Mouse (Mus musculus) embryonic facial prominence, embryonic 12.5 days (tissue): ENCODE data around the gene Gm28043. TPM values are rescaled to one million over a fixed set of nuclear protein-coding genes. Genes with fewer than 3 reads are reported as not detected.

Experiments used
- ATAC-seq: fragments of 200-750 bp; cut with Nextera tagmentation; 2 replicates; pipeline ENCODE4 v1.8.0; 2017; ENCODE audit not compliant: insufficient number of reproducible peaks, insufficient read depth, low FRiP score, low TSS enrichment
- H3K27ac ChIP-seq: fragments of 300-500 bp; sonication (generic); 2 replicates; pipeline ENCODE4 v1.5.1; 2016; ENCODE audit warnings: mild to moderate bottlenecking
- H3K27me3 ChIP-seq: fragments of 300-500 bp; sonication (generic); 2 replicates; pipeline ENCODE4 v1.6.1; 2016; ENCODE audit warnings: mild to moderate bottlenecking, moderate library complexity
- H3K36me3 ChIP-seq: fragments of 300-500 bp; sonication (generic); 2 replicates; pipeline ENCODE4 v1.6.1; 2016; ENCODE audit warnings: mild to moderate bottlenecking
- H3K4me1 ChIP-seq: fragments of 300-500 bp; sonication (generic); 2 replicates; pipeline ENCODE4 v1.6.1; 2016
- H3K4me2 ChIP-seq: fragments of 300-500 bp; sonication (generic); replicated peaks from 2 replicates; pipeline ENCODE4 v1.6.1; 2016; ENCODE audit warnings: mild to moderate bottlenecking, moderate library complexity
- H3K4me3 ChIP-seq: fragments of 300-500 bp; sonication (generic); 2 replicates; pipeline ENCODE4 v1.5.1; 2016; ENCODE audit warnings: mild to moderate bottlenecking
- H3K9ac ChIP-seq: fragments of 300-500 bp; sonication (generic); 2 replicates; pipeline ENCODE4 v1.6.1; 2016; ENCODE audit warnings: mild to moderate bottlenecking, moderate library complexity
- H3K9me3 ChIP-seq: fragments of 300-500 bp; sonication (generic); 2 replicates; pipeline ENCODE4 v1.6.1; 2016; ENCODE audit warnings: mild to moderate bottlenecking, moderate library complexity
- WGBS: fragments of 180-500 bp; shearing (Covaris S2); methylation state at CpG from one replicate; pipeline ENCODE4 v1.1.7; 2016; 5-methylcytosine and 5-hydroxymethylcytosine counted together
- polyA plus RNA-seq: library from polyadenylated mRNA; unstranded; fragments of >200 nt; fragmentation: Nextera tagmentation; extraction: Ambion mirVana; gene quantifications from 2 replicates; pipeline ENCODE4 v1.2.1, GENCODE M21; 2016

Gm28043 gene
- polyA plus RNA-seq = 4.0 TPM in 2 replicates

GRCm38 (mm10) chr17:29614115-29615023, at the start of gene Gm28043, which contains the start of gene Rnf8:
Gm28043 (plus strand) TSS chr17:29614876.
Rnf8 (plus strand) TSS chr17:29614790.
- Histone ChIP-seq H3K36me3 (peaks cover 9% of the 10 kb centered on the region), H3K4me2 (peak within 1 kb of the TSS; percentile 75), H3K27me3 (no peaks in the 10 kb centered on the region), H3K9ac (peak within 1 kb of the TSS; percentile 97), H3K4me1 (peaks cover 33% of the 10 kb centered on the region), H3K27ac (peak within 1 kb of the TSS; percentile 96), H3K9me3 (no peaks in the 10 kb centered on the region), H3K4me3 (peak within 1 kb of the TSS; percentile 92)
- WGBS = 2% methylated on average over 52 of the region's 52 CpGs
- ATAC-seq = peak; percentile 85

GRCm38 (mm10) chr17:29565521-29565920, 49.2 kb upstream of the Gm28043 start:
- Histone ChIP-seq H3K36me3 (peaks cover 31% of the 10 kb centered on the region), H3K9me3 (no peaks in the 10 kb centered on the region), H3K4me1 (no peaks in the 10 kb centered on the region), H3K27ac (no peak overlapping the region), H3K9ac (no peak overlapping the region), H3K4me2 (no peak overlapping the region), H3K4me3 (no peak overlapping the region), H3K27me3 (no peaks in the 10 kb centered on the region)
- no peak for ATAC-seq
- 94% methylated on average over 5 of the region's 5 CpGs for WGBS

GRCm38 (mm10) chr17:29568435-29568834, 46.2 kb upstream of the Gm28043 start:
- ATAC-seq = no peak
- Histone ChIP-seq H3K27me3 (no peaks in the 10 kb centered on the region), H3K9me3 (no peaks in the 10 kb centered on the region), H3K4me2 (no peak overlapping the region), H3K9ac (no peak overlapping the region), H3K27ac (no peak overlapping the region), H3K4me1 (no peaks in the 10 kb centered on the region), H3K36me3 (peaks cover 60% of the 10 kb centered on the region), H3K4me3 (no peak overlapping the region)
- 89% methylated on average over 15 of the region's 15 CpGs for WGBS

- H3K36me3 ChIP-seq = peaks cover 67% of the 10 kb centered on the region
- no peak for ATAC-seq
- no peaks in the 10 kb centered on the region for H3K9me3 ChIP-seq
- H3K4me1 ChIP-seq = no peaks in the 10 kb centered on the region
- no peaks in the 10 kb centered on the region for H3K27me3 ChIP-seq
- H3K9ac ChIP-seq = no peak overlapping the region
- H3K4me3 ChIP-seq = no peak overlapping the region
- H3K27ac ChIP-seq = no peak overlapping the region
- WGBS = 89% methylated on average over 6 of the region's 6 CpGs
- no peak overlapping the region for H3K4me2 ChIP-seq
Measured at GRCm38 (mm10) chr17:29569831-29570230, 44.8 kb upstream of the Gm28043 start.

GRCm38 (mm10) chr17:29579579-29580126, 35.0 kb upstream of the Gm28043 start:
- no peak overlapping the region for H3K4me3 ChIP-seq
- no peaks in the 10 kb centered on the region for H3K27me3 ChIP-seq
- no peak overlapping the region for H3K9ac ChIP-seq
- H3K4me1 ChIP-seq = no peaks in the 10 kb centered on the region
- no peak overlapping the region for H3K27ac ChIP-seq
- no peak for ATAC-seq
- no peak overlapping the region for H3K4me2 ChIP-seq
- peaks cover 75% of the 10 kb centered on the region for H3K36me3 ChIP-seq
- H3K9me3 ChIP-seq = no peaks in the 10 kb centered on the region
- WGBS = 77% methylated on average over 4 of the region's 4 CpGs

GRCm38 (mm10) chr17:29583569-29583968, 31.1 kb upstream of the Gm28043 start:
- Histone ChIP-seq H3K9ac (no peak overlapping the region), H3K4me3 (no peak overlapping the region), H3K4me1 (no peaks in the 10 kb centered on the region), H3K27me3 (no peaks in the 10 kb centered on the region), H3K9me3 (no peaks in the 10 kb centered on the region), H3K27ac (no peak overlapping the region), H3K36me3 (peaks cover 55% of the 10 kb centered on the region), H3K4me2 (no peak overlapping the region)
- 86% methylated on average over 5 of the region's 5 CpGs for WGBS
- no peak for ATAC-seq

- H3K9ac ChIP-seq = no peak overlapping the region
- 69% methylated on average over 5 of the region's 5 CpGs for WGBS
- H3K4me1 ChIP-seq = peaks cover 4% of the 10 kb centered on the region; the same call in 1 of the 2 replicates
- H3K36me3 ChIP-seq = peaks cover 47% of the 10 kb centered on the region
- no peak overlapping the region for H3K4me3 ChIP-seq
- no peaks in the 10 kb centered on the region for H3K27me3 ChIP-seq
- no peak for ATAC-seq
- H3K4me2 ChIP-seq = no peak overlapping the region
- no peak overlapping the region for H3K27ac ChIP-seq
- no peaks in the 10 kb centered on the region for H3K9me3 ChIP-seq
Measured at GRCm38 (mm10) chr17:29584306-29584705, 30.4 kb upstream of the Gm28043 start.

GRCm38 (mm10) chr17:29584737-29585136, 29.9 kb upstream of the Gm28043 start:
- no peak for ATAC-seq
- Histone ChIP-seq H3K27ac (no peak overlapping the region), H3K9ac (no peak overlapping the region), H3K4me1 (peaks cover 9% of the 10 kb centered on the region; the same call in 1 of the 2 replicates), H3K4me3 (no peak overlapping the region), H3K9me3 (no peaks in the 10 kb centered on the region), H3K36me3 (peaks cover 45% of the 10 kb centered on the region), H3K27me3 (no peaks in the 10 kb centered on the region), H3K4me2 (no peak overlapping the region)
- 75% methylated on average over 3 of the region's 3 CpGs for WGBS

- no peak overlapping the region for H3K4me2 ChIP-seq
- no peak overlapping the region for H3K4me3 ChIP-seq
- no peaks in the 10 kb centered on the region for H3K9me3 ChIP-seq
- H3K27me3 ChIP-seq = no peaks in the 10 kb centered on the region
- H3K27ac ChIP-seq = no peak overlapping the region
- peaks cover 10% of the 10 kb centered on the region; the same call in 1 of the 2 replicates for H3K4me1 ChIP-seq
- ATAC-seq = no peak
- no peak overlapping the region for H3K9ac ChIP-seq
- H3K36me3 ChIP-seq = peaks cover 40% of the 10 kb centered on the region
- WGBS = 80% methylated on average over 6 of the region's 6 CpGs
Measured at GRCm38 (mm10) chr17:29585446-29585845, 29.2 kb upstream of the Gm28043 start.

GRCm38 (mm10) chr17:29586921-29587320, 27.8 kb upstream of the Gm28043 start:
- no peaks in the 10 kb centered on the region for H3K27me3 ChIP-seq
- no peak overlapping the region for H3K4me2 ChIP-seq
- WGBS = 83% methylated on average over 9 of the region's 9 CpGs
- H3K9me3 ChIP-seq = no peaks in the 10 kb centered on the region
- no peak overlapping the region for H3K4me3 ChIP-seq
- no peak overlapping the region for H3K9ac ChIP-seq
- H3K4me1 ChIP-seq = peaks cover 10% of the 10 kb centered on the region; the same call in 1 of the 2 replicates
- ATAC-seq = no peak
- peaks cover 30% of the 10 kb centered on the region for H3K36me3 ChIP-seq
- no peak overlapping the region for H3K27ac ChIP-seq

- H3K27ac ChIP-seq = peak overlapping the region; percentile 54; the same call in 1 of the 2 replicates
- no peak overlapping the region for H3K4me3 ChIP-seq
- H3K9me3 ChIP-seq = no peaks in the 10 kb centered on the region
- 62% methylated on average over 11 of the region's 11 CpGs for WGBS
- peaks cover 21% of the 10 kb centered on the region; the same call in 1 of the 2 replicates for H3K36me3 ChIP-seq
- 0 out of 2 replicates have a peak, but pooled peaks have one; percentile 35 for ATAC-seq
- H3K9ac ChIP-seq = no peak overlapping the region; the same call in 1 of the 2 replicates
- H3K4me2 ChIP-seq = no peak overlapping the region
- no peaks in the 10 kb centered on the region for H3K27me3 ChIP-seq
- peaks cover 10% of the 10 kb centered on the region; the same call in 1 of the 2 replicates for H3K4me1 ChIP-seq
Measured at GRCm38 (mm10) chr17:29589221-29589898, 25.3 kb upstream of the Gm28043 start.
